Mouse (Mus musculus) inflammation-experienced regulatory T-cells, adult 16 weeks (primary cell): ENCODE measurements around the gene Tmem26. TPM values are rescaled to one million over a fixed set of nuclear protein-coding genes. Genes with fewer than 3 reads are reported as not detected.

Source experiments
- polyA plus RNA-seq: library from polyadenylated mRNA; unstranded; fragments of 100-300 nt; shearing (Covaris generic); gene quantifications from one replicate; pipeline ENCODE4 v1.2.1, GENCODE M21; 2017

The Tmem26 gene
- 1.7 TPM for polyA plus RNA-seq

GRCm38 (mm10) chr10:68723568-68724360 lies at the start of gene Tmem26:
Gene Tmem26 (plus strand): TSS chr10:68723646.

Other genes starting within 250 kb of the Tmem26 start
- gene Cabcoco1, start 181.8 kb upstream of the Tmem26 start, polyA plus RNA-seq, result 3.6 TPM